Mouse (Mus musculus): ENCODE measurements at regions not wholly inside any gene's neighbourhood (a gene's known extent, or its start where the extent isn't known, plus 50 kb on each side); places are given as distances from the start of the nearest gene placed in this dataset.

DNA sequence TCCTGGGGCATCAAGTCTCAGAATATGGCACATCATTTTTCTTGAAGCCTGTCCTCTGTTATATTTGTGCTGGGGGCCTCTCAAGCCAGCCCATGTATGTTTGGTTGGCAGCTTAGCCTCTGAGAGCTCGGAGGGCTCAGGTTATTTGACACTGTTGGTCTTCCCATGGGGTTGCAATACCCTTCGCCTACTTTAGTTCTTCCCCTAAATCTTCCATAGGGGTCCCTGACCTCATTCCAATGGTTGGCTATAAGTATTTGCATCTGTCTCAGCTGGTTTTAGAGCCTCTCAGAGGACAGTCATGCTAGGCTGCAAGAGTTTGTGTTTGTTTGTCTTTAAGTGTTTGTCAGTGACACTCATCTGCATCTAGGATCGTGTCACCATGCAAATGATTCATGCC lies 216.2 kb downstream of the Gm597 start:
- TF ChIP-seq MAFK (IDR thresholded peaks at IDR 0.05; ENCODE audit: insufficient read depth, low read depth, low read length) (no peak), ZC3H11A (IDR thresholded peaks at IDR 0.05; ENCODE audit: borderline replicate concordance, low read depth, low read length) (no peak)

Data from ES-E14 (cell line).